Mouse (Mus musculus): ENCODE measurements around the gene Orai1.

GRCm38 (mm10) chr5:123024312-123024711 lies 9.4 kb downstream of the Orai1 start:
- no peak for TF ChIP-seq CTCF (IDR thresholded peaks at IDR 0.05; ENCODE audit: control insufficient read depth, insufficient read depth, insufficient read length)
- no peak for TF ChIP-seq MYOD1 (IDR thresholded peaks at IDR 0.05; ENCODE audit: control insufficient read depth, insufficient read length, low read depth)
- no peak for TF ChIP-seq MAX (IDR thresholded peaks at IDR 0.05)
- no peak for TF ChIP-seq CEBPB (IDR thresholded peaks at IDR 0.05; ENCODE audit: low read depth)
- TF ChIP-seq MYOG (IDR thresholded peaks at IDR 0.05; ENCODE audit: control insufficient read depth, extremely low read depth, insufficient read length): no peak

Measured in C2C12 (cell line).